Mouse (Mus musculus) ES-CJ7 (cell line): ENCODE measurements at regions not wholly inside any gene's neighbourhood (a gene's known extent, or its start where the extent isn't known, plus 50 kb on each side); places are given as distances from the start of the nearest gene placed in this dataset.

Experiments used
- DNase-seq: peaks from one replicate; pipeline ENCODE4 v3.0.0; 2011; ENCODE audit warnings: low read depth, low spot score

- peak; percentile 45 for DNase-seq
These were observed 146.9 kb upstream of the Negr1 start for GRCm38 (mm10) chr3:156414431-156415427.

- no peak for DNase-seq
These were observed 143.5 kb upstream of the Negr1 start for GRCm38 (mm10) chr3:156418124-156418523.

GRCm38 (mm10) chr3:156423100-156423499, 138.5 kb upstream of the Negr1 start:
- no peak for DNase-seq

- no peak for DNase-seq
These were observed 106.6 kb upstream of the Negr1 start for GRCm38 (mm10) chr3:156455042-156455441.

GRCm38 (mm10) chr3:156463299-156463698, 98.3 kb upstream of the Negr1 start:
- no peak for DNase-seq

GRCm38 (mm10) chr3:156465601-156466000, 96.0 kb upstream of the Negr1 start:
- DNase-seq: no peak

GRCm38 (mm10) chr3:156472665-156473064, 88.9 kb upstream of the Negr1 start:
- DNase-seq: no peak
